Mouse (Mus musculus): ENCODE results near the gene Pias3.

GRCm38 (mm10) chr3:96696766-96697732, 865 bp downstream of the Pias3 start:
- TF ChIP-seq TAL1 (IDR thresholded peaks at IDR 0.05; ENCODE audit: low read length) (no peak), GATA1 (IDR thresholded peaks at IDR 0.05; ENCODE audit: low read length) (no peak)

Measured in erythroblast, embryonic 14.5 days (primary cell).